Mouse (Mus musculus) c-Kit-positive CD71-positive TER-119-positive erythroid progenitor cells, embryonic 14.5 days (primary cell): ENCODE data around the gene Ifna11.
"Not testable (repeated sequence)": the region's sequence is repeated elsewhere in the genome, so short reads cannot be mapped to it uniquely, and the experiment has no call there.

Experiments used
- DNase-seq: peaks from one replicate; pipeline ENCODE4 v3.0.0-alpha.2; 2013; ENCODE audit warnings: low spot score

The Ifna11 gene

DNA sequence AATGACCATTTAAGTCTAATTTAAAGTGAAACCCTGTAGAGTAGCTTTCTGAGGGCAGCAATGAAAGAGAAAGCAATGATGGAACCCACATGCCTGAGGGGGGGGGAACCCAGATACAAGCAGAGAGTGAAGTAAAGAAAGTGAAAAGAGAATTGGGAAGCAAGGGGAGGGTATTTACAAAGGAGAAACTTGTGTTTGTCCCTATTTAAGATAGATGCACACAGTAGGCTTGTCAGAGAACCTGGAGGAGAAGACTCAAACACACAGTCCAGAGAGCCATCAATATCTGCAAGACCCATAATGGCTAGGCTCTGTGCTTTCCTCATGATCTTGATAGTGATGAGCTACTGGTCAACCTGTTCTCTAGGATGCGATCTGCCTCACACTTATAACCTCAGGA is at the start of gene Ifna11:
TSS of gene Ifna11 (plus strand) at position 301 of the 400 bp plus-strand sequence.
- DNase-seq = no peak

DNA sequence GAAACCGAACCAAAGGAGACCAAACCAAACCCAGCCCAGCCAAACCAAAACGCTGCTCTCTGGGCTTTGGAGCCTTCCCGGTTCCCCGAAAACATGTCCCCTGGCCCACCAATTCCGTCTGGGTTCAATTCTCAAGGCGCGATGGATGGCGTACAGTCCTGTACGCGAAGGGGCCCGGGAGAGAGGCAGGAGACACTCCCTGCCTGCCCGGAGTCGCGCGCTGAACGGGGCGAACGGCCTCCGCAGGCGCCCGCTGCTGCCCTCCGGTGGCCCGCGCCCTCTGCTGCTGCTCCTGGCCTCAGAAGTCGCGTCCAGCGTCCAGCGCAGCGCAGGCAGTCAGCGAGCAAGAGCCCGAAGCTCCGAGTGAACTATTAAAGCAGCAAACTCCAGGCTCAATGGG is 46.2 kb upstream of the Ifna11 start, which contains the start of gene Gm13290:
TSS of gene Gm13290 (plus strand) at position 301 of the 400 bp plus-strand sequence.
- DNase-seq = not testable (repeated sequence)

GRCm38 (mm10) chr4:88776622-88777021 is 43.1 kb upstream of the Ifna11 start, which contains the start of gene Gm13289:
Gene Gm13289, plus strand, starts transcription at chr4:88776922.
- not testable (repeated sequence) for DNase-seq

GRCm38 (mm10) chr4:88779550-88779949 is 40.2 kb upstream of the Ifna11 start, which contains the start of gene Gm13272:
Gene Gm13272, plus strand, starts transcription at chr4:88779850.
- DNase-seq = not testable (repeated sequence)

DNA sequence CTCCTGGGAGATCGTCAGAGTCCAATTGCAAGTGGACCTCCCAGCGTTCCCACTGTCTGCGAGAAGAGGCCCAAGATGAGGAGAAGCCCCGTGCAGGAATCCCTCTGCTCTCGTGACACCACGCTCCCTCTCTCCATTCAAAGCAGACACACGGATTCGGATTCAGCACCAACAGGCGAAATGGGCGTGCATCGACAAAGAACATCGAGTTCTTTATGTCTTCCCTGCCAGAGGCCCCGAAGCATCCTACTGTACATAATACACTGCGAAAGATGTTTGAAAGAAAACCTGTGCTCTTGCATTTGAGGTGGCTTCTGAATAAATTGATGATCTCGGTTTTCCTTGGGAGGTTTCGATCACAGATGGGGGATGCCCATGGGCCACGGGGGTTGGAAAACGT is 39.4 kb upstream of the Ifna11 start:
- DNase-seq = not testable (repeated sequence)

DNA sequence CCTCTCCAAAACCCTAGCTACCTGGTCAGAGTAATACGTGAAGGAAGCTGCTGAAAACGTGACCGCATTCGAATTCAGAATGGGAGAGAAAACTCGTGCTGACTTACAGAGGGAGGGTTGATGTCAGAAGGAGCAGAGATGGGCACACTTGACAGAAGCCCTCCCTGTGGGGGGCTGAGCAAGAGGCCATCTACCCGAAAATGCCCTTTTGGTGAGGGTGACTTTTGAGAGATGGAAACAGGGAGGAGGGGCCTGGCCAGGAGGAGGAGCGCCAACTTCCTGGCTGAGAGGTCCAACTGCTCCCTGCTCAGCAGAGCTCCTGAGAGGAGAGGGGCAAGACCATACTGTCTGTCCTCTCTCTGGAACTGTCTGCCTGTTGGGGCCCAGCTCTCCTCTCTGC is 37.9 kb upstream of the Ifna11 start, which contains the start of gene Ifnz:
TSS of gene Ifnz (plus strand) at position 301 of the 400 bp plus-strand sequence.
- DNase-seq = not testable (repeated sequence)

DNA sequence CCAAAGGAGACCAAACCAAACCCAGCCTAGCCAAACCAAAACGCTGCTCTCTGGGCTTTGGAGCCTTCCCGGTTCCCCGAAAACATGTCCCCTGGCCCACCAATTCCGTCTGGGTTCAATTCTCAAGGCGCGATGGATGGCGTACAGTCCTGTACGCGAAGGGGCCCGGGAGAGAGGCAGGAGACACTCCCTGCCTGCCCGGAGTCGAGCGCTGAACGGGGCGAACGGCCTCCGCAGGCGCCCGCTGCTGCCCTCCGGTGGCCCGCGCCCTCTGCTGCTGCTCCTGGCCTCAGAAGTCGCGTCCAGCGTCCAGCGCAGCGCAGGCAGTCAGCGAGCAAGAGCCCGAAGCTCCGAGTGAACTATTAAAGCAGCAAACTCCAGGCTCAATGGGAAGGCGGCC is 37.4 kb upstream of the Ifna11 start:
- DNase-seq = not testable (repeated sequence)

GRCm38 (mm10) chr4:88785409-88785808 is 34.4 kb upstream of the Ifna11 start, which contains the start of gene Gm13276:
Gene Gm13276, plus strand, starts transcription at chr4:88785709.
- DNase-seq = not testable (repeated sequence)

DNA sequence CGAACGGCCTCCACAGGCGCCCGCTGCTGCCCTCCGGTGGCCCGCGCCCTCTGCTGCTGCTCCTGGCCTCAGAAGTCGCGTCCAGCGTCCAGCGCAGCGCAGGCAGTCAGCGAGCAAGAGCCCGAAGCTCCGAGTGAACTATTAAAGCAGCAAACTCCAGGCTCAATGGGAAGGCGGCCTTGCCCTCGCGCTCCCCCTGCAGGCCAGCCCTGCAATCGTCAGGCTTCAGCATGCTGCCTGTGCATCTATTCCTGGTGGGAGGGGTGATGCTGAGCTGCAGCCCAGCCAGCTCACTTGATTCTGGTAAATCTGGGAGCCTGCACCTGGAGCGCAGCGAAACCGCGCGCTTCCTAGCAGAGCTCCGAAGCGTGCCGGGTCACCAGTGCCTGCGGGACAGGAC is 31.4 kb upstream of the Ifna11 start, which contains the start of gene Gm13277:
TSS of gene Gm13277 (plus strand) at position 231 of the 400 bp plus-strand sequence.
- DNase-seq = not testable (repeated sequence)

DNA sequence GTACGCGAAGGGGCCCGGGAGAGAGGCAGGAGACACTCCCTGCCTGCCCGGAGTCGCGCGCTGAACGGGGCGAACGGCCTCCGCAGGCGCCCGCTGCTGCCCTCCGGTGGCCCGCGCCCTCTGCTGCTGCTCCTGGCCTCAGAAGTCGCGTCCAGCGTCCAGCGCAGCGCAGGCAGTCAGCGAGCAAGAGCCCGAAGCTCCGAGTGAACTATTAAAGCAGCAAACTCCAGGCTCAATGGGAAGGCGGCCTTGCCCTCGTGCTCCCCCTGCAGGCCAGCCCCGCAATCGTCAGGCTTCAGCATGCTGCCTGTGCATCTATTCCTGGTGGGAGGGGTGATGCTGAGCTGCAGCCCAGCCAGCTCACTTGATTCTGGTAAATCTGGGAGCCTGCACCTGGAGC is 28.5 kb upstream of the Ifna11 start, which contains the start of gene Gm13278:
TSS of gene Gm13278 (plus strand) at position 301 of the 400 bp plus-strand sequence.
- not testable (repeated sequence) for DNase-seq

GRCm38 (mm10) chr4:88793936-88794675 is 25.7 kb upstream of the Ifna11 start, which contains the start of gene Gm13275:
Gene Gm13275, plus strand, starts transcription at chr4:88794487.
- not testable (repeated sequence) for DNase-seq

DNA sequence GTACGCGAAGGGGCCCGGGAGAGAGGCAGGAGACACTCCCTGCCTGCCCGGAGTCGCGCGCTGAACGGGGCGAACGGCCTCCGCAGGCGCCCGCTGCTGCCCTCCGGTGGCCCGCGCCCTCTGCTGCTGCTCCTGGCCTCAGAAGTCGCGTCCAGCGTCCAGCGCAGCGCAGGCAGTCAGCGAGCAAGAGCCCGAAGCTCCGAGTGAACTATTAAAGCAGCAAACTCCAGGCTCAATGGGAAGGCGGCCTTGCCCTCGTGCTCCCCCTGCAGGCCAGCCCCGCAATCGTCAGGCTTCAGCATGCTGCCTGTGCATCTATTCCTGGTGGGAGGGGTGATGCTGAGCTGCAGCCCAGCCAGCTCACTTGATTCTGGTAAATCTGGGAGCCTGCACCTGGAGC is 22.7 kb upstream of the Ifna11 start, which contains the start of gene Gm13279:
TSS of gene Gm13279 (plus strand) at position 301 of the 400 bp plus-strand sequence.
- DNase-seq = not testable (repeated sequence)

- DNase-seq = not testable (repeated sequence)
These were observed 20.4 kb upstream of the Ifna11 start, which contains the start of gene Gm13285 for GRCm38 (mm10) chr4:88799365-88799764. Gene Gm13285, plus strand, starts transcription at chr4:88799665.

DNA sequence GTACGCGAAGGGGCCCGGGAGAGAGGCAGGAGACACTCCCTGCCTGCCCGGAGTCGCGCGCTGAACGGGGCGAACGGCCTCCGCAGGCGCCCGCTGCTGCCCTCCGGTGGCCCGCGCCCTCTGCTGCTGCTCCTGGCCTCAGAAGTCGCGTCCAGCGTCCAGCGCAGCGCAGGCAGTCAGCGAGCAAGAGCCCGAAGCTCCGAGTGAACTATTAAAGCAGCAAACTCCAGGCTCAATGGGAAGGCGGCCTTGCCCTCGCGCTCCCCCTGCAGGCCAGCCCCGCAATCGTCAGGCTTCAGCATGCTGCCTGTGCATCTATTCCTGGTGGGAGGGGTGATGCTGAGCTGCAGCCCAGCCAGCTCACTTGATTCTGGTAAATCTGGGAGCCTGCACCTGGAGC is 16.8 kb upstream of the Ifna11 start, which contains the start of gene Gm13287:
TSS of gene Gm13287 (plus strand) at position 301 of the 400 bp plus-strand sequence.
- DNase-seq = not testable (repeated sequence)

- DNase-seq = not testable (repeated sequence)
These were observed 14.5 kb upstream of the Ifna11 start, which contains the start of gene Gm13288 for GRCm38 (mm10) chr4:88805231-88805630. Gene Gm13288, plus strand, starts transcription at chr4:88805531.

GRCm38 (mm10) chr4:88805761-88806160 is 14.0 kb upstream of the Ifna11 start:
- DNase-seq = not testable (repeated sequence)

GRCm38 (mm10) chr4:88815928-88816327 is 3.8 kb upstream of the Ifna11 start, which contains the start of gene Ifna7:
Gene Ifna7, plus strand, starts transcription at chr4:88816228.
- DNase-seq = no peak

GRCm38 (mm10) chr4:88822995-88823394 is 3.2 kb downstream of the Ifna11 start:
- no peak for DNase-seq

DNA sequence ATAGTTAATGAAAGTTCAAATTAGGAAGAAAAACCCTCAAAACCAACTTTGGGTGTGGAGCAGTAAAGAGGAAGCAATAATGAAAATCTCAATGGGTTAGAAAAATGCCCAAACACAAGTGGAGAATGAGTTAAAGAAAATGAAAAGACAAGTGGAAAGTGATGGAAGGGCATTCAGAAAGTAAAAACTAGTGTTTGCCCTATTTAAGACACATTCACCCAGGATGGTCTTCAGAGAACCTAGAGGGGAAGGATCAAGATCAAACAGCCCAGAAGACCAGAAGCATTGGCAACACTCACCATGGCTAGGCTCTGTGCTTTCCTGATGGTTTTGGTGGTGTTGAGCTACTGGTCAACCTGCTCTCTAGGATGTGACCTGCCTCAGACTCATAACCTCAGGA is 7.4 kb downstream of the Ifna11 start, which contains the start of gene Ifna6:
TSS of gene Ifna6 (plus strand) at position 301 of the 400 bp plus-strand sequence.
- DNase-seq = not testable (repeated sequence)

DNA sequence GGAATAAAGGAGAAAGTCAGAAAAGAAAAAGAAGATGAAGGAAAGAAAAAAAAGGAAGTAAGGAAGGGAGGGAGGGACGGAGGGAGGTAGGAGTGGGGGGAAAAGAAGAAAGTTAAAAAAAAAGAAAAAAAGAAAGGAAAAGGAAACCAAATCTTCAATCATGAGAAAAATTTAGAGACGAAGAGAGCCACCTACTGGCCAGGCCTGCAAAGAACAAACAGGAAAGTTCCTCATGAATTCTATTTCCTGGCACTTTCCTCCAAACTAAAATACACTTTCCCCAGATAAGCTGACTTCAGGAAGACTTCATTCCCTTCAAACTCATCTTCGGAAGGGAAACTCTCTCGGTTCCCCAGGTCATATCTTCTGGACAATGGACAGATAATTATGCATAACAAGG is 10.8 kb downstream of the Ifna11 start:
- no peak for DNase-seq

GRCm38 (mm10) chr4:88835225-88835624 is 15.5 kb downstream of the Ifna11 start, which contains the start of gene Ifna5:
Gene Ifna5, plus strand, starts transcription at chr4:88835525.
- DNase-seq = not testable (repeated sequence)

DNA sequence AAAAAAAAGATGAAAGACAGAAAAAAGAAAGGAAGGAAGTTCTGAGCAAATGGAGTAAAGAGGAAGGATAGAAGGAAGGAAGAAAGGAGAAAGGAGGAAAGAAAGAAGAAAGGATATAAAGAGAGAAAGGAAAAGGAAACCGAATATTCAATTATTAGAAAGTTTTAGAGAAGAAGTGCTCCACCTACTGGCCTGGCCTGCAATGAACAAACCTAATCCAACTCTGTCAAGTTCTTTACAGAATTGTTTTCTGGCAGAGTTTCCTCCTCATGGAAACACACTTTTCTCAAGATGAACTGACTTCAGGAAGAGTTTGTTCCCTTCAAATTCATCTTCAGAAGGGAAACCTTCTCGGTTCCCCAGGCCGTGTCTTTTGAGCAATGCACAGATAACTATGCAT is 19.1 kb downstream of the Ifna11 start:
- no peak for DNase-seq
